Mouse (Mus musculus): Measurements from ENCODE around the gene Ddi2. TPM values are rescaled to one million over a fixed set of nuclear protein-coding genes. Genes with fewer than 3 reads are reported as not detected.

Gene Ddi2
- polyA plus RNA-seq (2012; rRNA removed), result 22.3 and 22.6 TPM in 2 replicates

DNA sequence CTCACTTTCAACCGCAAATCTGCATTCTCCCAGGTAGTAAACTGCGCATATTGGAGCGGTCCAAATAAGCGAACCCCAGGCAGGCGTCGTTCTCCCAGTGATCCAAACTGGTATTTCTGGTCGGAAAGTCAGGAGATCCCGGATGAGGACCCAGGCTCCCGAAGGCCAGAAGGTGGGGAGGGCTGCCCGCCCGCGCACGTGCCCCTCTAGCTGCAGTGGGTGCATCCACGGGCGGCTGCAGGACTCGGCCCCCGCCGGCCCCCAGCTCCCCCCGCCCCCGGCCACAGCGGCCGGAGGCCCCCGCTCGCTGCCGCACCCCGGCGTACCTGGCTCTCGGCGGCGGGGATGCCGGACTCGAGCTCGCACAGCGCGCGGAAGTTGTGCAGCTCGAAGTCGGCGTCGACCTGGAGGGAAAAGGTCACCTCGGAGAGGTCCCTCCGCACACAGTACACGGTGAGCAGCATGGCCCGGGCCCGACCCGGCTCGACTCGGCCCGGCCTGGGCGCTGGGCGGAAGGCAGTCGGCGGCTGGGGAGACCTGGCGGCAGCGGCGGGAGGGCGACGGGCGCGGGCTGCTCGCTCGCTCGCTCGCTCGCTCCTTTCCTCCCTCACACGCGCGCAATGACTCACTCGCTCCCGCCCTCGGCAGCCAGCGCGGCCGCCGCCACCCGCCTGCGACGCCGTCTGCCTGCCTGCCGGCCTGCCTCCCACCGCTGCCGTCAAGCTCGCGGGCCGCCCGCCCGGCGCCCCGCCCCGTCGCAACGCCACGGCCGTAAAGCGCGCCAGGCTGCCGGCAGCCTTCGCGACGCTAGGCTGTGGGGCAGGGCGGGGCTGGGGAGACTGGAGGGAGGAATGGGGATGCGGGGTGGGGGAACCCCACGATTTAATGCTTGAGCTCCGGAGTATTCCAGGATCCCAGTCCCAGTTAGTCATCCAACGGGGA is at the start of gene Ddi2:
TSS of gene Ddi2 (minus strand) at position 689 of the 942 bp plus-strand sequence.

DNA sequence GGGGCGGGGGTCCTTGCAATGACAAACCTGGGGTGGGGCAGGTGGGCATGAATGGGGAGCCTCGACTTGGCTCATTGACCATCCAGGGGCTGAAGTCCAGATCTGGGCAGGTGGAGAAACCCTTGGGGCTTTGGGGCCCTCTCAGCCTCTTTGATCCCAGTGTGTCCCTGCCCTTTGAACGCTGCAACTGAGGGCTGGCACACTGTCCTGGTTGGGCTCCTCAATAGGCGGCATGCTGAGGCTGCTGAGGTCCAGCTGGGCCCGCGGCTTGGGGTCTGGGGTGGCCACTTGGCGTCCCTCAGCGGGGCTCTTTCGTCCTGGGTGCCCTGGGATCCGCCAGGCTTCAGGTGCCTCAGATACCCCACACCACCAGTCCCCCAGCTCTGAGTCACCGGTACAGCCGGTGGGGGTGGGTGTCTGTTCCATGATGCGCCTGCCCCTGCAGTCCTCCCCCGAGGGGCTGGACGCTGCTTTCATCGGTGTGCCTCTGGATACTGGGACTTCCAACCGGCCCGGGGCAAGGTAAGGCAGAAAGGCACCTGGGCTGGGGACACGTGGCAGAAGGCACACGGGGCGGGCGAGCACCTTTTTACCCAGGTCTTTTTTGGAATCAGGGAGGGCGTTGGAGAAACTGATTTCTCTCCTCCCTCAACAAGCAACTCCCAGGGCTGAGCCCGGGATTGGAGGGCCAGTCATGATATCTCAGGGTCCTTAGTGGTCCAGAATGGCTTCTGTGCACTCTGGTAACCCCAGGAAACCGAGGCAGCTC is 23.5 kb upstream of the Ddi2 start, which contains the start of gene Agmat:
TSS of gene Agmat (plus strand) at position 95 of the 769 bp plus-strand sequence.

DNA sequence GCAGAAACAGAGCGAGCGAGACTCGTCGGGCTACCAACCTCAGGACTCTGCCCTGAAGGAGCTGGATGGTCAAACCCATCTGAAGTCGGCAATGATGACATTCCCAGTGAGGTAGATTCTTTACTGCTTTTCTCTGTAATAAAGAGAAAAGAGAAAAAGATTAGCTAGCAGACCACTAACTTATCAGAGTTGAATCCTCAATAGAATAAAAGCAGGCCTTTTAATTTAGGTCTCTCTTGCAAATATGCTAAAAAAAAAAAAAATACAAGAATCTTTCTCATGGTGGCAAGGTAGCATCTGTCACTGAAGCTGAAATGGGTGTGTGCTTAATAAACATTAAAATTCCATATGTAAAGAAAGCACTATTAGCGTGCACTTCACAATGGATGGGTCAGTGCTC is 37.7 kb downstream of the Ddi2 start, which contains the start of gene Rsc1a1:
TSS of gene Rsc1a1 (minus strand) at position 101 of the 400 bp plus-strand sequence.

DNA sequence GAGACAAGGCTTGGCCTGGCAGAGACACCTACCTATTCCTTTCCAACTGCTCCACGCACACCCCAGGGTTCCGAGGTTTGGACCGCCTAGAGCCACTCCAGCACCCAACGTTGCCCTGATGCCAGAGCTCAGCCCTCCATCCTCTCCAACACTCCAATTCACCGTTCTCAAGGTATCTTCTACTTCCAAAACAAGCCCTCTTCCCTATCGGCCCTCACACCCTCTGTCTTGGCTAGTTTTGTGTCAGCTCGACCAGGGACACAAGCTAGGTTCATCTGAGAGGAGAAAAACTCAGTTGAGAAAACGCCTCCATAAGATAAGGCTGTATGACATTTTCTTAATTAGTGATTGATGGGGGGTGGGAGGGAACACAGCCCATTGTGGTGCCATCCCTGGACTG is 58.4 kb downstream of the Ddi2 start, which contains the start of gene Plekhm2:
TSS of gene Plekhm2 (minus strand) at position 101 of the 400 bp plus-strand sequence.

Other genes with a start within 250 kb of the Ddi2 start
- gene Spen, start 184.8 kb downstream of the Ddi2 start, polyA plus RNA-seq (2012; rRNA removed), result 16.7 and 19.1 TPM in 2 replicates
- gene Fblim1, start 117.3 kb downstream of the Ddi2 start, polyA plus RNA-seq (2012; rRNA removed), result 38.0 and 60.0 TPM in 2 replicates
- gene Tmem82, start 104.8 kb downstream of the Ddi2 start, polyA plus RNA-seq (2012; rRNA removed), result 0.57 and 0.65 TPM in 2 replicates
- 0.10 and 0.21 TPM in 2 replicates for gene Slc25a34, start 99.6 kb downstream of the Ddi2 start, polyA plus RNA-seq (2012; rRNA removed)
- gene Plekhm2, start 58.5 kb downstream of the Ddi2 start, polyA plus RNA-seq (2012; rRNA removed), result 20.1 and 29.7 TPM in 2 replicates
- 9.8 TPM in 1 of 2 replicates, not detected in the other for gene Rsc1a1, start 37.8 kb downstream of the Ddi2 start, polyA plus RNA-seq (2012; rRNA removed)
- gene Agmat, start 23.3 kb upstream of the Ddi2 start, polyA plus RNA-seq (2012; rRNA removed), result 0.40 and 0.66 TPM in 2 replicates
- gene Dnajc16, start 67.5 kb upstream of the Ddi2 start, polyA plus RNA-seq (2012; rRNA removed), result 8.1 and 11.2 TPM in 2 replicates
- 19.3 and 21.0 TPM in 2 replicates for gene Casp9, start 70.2 kb upstream of the Ddi2 start, polyA plus RNA-seq (2012; rRNA removed)
- 0.16 TPM in 1 of 2 replicates, not detected in the other for gene Cela2a, start 102.7 kb upstream of the Ddi2 start, polyA plus RNA-seq (2012; rRNA removed)
- gene Ctrc, start 122.9 kb upstream of the Ddi2 start, polyA plus RNA-seq (2012; rRNA removed), result not detected in 2 replicates
- gene Efhd2, start 151.5 kb upstream of the Ddi2 start, polyA plus RNA-seq (2012; rRNA removed), result 42.0 and 42.9 TPM in 2 replicates

Measured in central nervous system, embryonic 11.5 days (tissue).